Mouse (Mus musculus) liver, adult 2 months (tissue): ENCODE measurements around the gene Stard5.

Experiments
- CTCF ChIP-seq: fragments of 200-500 bp; IDR thresholded peaks from 2 replicates; pipeline ENCODE4 v1.5.1; 2011; ENCODE audit warnings: low read depth, low read length, control low read depth
- POLR2A ChIP-seq: fragments of 200-500 bp; IDR thresholded peaks from 2 replicates; pipeline ENCODE4 v1.6.1; 2011; ENCODE audit warnings: low read length, control low read depth; ENCODE audit not compliant: insufficient read depth; ENCODE audit errors: extremely low read depth

GRCm38 (mm10) chr7:83624065-83624464, 7.7 kb upstream of the Stard5 start:
- TF ChIP-seq POLR2A (no peak), CTCF (no peak)
